Mouse (Mus musculus) hindlimb bud, embryonic 11.5 days (tissue): ENCODE measurements around the gene Cttnbp2nl.

Source experiments
- DNase-seq: peaks from one replicate; pipeline ENCODE4 v3.0.0-alpha.2; 2012; ENCODE audit warnings: low read depth, low spot score; ENCODE audit errors: extremely low spot score

Cttnbp2nl gene

GRCm38 (mm10) chr3:105059911-105060310 lies 7.0 kb upstream of the Cttnbp2nl start:
- no peak for DNase-seq

GRCm38 (mm10) chr3:105058627-105059513 lies 5.9 kb upstream of the Cttnbp2nl start:
- DNase-seq = peak; percentile 79

GRCm38 (mm10) chr3:105055666-105056065 lies 2.7 kb upstream of the Cttnbp2nl start:
- no peak for DNase-seq

DNA sequence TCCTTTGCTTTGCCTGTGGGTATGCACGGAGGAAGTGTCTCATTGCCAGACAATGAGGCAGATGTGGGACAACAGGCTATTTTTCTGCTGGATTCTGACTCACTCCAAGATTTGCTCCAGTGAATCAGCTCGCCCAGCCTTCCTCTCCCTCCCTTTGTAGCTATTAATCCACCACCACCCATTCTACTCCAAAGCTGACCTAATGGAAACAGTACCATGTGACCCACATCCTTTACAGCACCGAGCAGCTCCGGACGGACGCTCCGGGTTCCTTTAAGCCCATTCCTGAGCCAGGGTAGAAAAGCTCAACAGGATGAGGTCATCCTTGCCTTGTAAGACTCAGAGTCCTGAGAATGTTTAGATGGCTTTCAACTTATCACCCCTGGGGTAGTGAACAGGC lies 2.0 kb upstream of the Cttnbp2nl start:
- no peak for DNase-seq

GRCm38 (mm10) chr3:105053698-105054001 lies 704 bp upstream of the Cttnbp2nl start:
- DNase-seq = no peak

DNA sequence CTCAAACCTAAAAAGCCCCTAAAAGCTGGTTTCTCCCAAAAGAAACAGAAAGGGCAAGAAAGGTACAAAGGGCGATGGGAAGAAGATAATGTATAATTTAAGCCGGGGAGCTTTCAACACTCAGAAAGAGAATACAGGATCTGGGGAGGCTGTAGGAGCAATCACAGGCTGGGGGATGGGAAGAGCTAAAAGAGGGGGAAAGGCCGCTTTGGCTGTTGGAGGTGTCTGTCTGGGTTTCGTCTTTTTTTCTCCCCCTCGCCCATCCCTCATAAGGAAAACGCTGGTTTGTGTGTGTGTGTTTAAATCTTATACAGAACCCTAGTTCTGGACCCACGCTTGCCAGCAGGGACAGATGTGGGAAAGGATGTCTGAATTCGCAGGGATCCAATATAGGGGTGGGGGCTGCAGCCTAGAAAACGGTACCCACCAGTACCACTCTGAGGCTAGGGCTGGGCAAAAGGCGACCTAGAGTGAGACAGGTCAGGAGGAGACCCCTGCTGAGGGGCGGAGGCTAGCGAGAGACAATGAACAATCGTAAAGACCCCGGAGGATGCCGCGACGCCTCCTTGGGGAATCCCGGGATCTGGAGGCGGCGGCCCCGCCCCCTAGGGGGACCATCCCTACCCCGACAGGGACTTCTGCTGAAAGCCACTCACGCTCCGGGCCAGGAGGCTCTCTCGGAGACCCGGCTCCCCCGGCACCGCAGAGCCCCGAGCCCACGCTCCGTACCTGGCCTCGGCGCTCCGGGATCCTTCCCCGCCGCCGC lies 592 bp downstream of the Cttnbp2nl start:
- no peak for DNase-seq

- DNase-seq = no peak
These were observed 1.8 kb downstream of the Cttnbp2nl start for GRCm38 (mm10) chr3:105051103-105051502.

- DNase-seq = no peak
These were observed 3.1 kb downstream of the Cttnbp2nl start for GRCm38 (mm10) chr3:105049848-105050247.

DNA sequence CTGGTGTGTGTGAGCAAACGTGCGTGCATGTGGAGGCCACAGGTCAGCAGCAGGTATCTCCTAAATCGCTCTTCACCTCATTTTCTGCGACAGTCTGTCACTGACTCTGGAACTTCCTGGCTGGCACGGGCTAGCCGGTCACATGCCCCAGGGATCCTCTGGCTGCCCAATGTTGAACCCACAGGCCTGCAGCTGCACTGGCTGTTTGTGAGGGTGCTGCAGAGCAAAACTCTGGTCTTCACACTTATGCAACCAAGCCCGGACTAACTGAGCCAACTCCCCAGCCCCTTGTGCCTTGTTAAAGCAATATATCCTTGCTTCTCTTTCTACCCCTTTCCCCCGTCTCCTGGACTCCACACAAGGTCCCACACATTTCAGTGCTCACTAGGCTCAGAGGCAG lies 5.3 kb downstream of the Cttnbp2nl start:
- no peak for DNase-seq

DNA sequence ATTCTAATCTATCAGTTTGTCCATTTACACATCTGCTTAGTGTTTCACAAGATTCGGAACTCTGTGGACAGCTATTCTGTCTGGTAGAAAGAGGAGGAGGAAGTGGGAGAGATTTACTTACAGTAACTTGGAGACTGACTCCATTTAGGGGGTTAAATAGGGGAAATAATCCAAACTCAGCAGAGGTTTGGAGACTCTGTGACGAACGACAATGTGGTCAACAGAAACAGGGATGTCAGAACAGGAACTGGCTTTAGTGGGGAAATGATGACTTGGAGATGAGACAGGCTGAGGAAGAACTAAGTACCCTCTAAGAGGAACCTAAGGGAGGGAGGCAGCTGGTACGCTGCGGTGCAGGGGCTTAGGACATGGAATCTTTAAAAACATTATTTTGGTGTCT lies 6.1 kb downstream of the Cttnbp2nl start:
- no peak for DNase-seq

DNA sequence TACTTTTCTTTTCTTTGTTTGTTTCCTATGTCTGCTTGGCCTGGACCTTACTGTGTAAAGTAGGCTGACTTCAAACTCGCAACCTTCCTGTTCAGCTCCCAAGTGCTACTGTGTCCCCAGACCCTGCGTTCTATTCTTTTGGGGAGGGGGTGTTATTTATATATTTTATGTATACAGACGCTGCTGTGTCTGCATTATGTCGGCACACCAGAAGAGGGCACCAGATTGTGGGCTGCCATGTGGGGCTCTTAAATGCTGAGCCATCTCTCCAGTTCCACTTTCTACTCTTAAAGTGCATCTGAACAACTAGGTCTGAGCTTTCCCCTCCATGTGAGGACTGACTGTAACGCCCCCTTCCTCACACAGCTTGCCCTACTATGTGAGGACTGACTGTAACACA lies 9.2 kb downstream of the Cttnbp2nl start:
- no peak for DNase-seq

GRCm38 (mm10) chr3:105040983-105041625 lies 11.8 kb downstream of the Cttnbp2nl start:
- DNase-seq = no peak

DNA sequence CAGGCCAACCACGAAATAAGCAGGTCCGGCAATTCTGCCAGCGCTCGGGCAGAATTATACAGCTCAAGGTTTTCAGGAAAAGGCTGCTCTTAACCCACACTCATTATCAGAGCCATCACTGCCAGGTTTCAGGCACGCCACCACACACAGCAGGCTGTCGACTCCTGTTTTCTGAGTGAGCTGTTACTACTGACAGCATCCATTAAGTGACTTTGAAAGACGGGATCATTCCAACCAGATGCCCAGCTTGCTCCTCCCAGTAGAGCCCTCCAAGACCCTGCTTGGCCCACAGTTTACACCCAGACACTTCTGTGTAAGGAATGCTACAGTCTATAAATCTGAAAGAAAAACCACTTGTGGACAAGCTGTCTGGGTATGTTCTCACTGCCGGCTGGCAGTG lies 12.9 kb downstream of the Cttnbp2nl start:
- no peak for DNase-seq

DNA sequence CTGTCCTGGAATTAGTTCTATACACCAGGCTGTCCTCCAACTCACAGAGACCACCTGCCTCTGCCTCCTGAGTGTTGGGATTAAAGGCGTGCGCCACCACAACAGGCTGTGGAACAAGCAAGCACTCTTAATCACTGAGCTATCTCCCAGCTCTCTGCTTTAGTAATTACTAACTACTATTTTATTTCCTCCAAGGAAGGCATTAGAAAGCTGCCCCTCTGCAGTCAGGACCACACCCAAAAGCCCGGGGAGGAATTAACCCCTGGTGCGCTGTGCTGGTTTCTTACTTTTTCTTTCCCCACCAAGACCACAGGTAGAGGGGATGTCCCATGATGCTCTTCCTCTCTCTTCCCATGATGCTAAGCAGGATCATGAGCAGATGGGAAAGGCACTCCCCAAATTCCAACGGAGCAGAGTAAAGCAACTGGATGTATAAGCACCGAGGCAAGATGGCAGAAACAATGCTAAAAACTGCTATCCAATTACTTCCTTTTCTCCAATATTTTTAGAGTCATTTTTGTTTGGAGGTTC lies 15.6 kb downstream of the Cttnbp2nl start:
- DNase-seq = no peak

DNA sequence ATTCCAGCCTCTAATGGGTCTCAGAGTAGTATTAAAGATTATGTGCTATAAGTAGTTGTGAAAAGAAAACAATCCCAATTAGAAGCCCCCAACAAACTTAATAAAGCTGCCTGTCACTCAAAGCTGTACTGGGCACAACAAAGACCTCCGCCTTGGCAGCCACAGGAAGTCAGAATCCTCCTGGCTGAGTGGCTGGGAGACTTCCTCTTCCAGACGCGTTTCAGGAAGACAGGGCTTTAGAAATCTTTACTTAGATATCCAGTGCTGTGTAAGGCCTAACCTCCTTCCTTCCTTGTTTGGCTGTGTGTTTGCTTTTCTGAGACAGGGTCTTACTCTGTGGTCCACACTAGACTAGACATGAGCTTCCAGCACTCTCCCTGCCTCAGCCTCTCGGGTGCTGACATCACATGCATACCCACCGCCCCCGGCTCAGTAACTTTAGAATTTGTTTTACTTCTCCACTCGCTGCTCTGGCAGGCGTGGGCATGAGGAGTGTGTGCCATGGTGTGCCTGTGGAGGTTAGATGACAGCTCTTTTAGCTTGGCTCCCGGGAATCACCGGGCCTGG lies 16.6 kb downstream of the Cttnbp2nl start:
- no peak for DNase-seq

DNA sequence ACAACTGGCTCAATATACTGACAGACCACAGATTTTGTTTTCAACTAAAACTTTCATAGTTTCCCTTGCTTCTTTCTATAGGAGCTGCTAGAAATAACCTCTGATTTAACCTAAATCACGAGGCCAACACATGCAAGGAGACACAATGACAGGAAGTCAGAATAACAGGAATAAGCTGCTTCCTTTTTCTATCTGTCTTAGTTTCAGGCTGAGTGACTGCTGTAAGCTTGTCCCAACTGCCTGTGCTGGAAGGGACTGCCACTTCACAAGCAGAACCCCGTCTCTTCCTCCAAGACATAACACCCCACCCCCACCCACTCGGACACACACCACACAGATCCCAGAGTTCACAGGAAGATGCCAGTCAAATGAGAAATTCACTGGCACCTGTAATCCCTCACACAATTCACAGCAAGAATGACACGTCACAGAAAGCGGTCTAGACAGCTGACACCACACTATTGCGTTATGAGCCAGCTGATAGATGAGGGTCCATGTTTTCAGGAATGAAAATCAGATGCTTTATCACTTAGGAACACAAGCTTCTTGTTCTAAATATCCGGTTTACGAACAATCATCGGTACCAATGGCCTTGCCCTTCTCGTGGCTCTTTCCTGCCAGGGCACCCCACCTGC lies 29.5 kb downstream of the Cttnbp2nl start:
- DNase-seq = no peak

DNA sequence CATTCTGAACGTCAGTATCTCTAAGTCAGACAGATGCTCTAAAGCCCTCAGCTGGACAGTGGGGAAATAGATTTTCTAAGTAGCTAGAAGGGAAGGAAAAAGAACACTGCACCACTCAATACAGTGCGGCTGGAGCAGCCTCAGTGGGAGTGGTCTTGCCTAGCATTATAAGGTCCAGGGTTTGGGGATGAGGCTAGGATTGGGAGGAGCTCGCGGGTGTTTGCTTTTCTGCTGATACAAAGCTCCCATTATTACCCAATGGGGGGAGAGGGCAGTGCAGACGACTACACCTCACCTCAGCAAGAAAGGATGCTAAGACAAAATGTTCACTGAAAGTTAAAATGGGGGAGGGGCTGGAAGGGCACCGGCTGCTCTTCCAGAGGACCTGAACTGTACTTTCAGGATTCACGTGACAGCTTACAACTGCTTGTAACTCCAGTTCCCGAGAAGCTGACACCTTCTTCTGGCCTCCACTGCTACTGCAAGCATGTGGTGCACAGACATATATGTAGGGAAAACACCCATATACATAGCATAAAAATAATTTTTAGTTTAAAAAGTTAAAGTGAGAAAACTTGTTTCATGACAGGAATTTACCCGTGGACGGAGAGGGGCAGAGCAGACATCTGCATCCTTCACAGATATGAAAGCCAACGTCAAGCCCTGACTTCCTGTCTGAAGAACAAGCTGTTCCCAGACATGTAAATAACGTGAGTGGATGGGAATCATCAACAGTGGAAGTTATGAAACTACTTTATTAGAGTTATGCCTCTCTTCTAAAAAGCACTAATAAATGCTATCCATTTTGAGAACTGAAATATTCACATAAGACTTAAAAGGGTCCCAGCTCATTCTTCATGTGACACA lies 32.9 kb downstream of the Cttnbp2nl start:
- DNase-seq = no peak

DNA sequence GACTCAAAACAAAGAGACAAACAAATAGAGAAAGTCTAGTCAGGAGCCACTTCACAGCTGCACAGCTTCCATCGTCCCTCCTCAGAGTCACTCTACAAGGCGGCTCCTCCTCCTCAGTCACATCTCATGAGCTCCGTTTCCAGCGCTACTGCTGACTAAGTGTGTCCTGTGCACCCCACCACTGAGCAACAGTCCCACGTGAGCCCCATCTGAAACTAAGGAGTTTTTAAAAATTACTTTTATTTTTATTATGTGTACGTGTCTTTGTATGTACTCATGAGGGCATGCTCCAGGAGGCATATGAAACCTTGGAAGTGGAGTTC lies 34.2 kb downstream of the Cttnbp2nl start:
- no peak for DNase-seq

DNA sequence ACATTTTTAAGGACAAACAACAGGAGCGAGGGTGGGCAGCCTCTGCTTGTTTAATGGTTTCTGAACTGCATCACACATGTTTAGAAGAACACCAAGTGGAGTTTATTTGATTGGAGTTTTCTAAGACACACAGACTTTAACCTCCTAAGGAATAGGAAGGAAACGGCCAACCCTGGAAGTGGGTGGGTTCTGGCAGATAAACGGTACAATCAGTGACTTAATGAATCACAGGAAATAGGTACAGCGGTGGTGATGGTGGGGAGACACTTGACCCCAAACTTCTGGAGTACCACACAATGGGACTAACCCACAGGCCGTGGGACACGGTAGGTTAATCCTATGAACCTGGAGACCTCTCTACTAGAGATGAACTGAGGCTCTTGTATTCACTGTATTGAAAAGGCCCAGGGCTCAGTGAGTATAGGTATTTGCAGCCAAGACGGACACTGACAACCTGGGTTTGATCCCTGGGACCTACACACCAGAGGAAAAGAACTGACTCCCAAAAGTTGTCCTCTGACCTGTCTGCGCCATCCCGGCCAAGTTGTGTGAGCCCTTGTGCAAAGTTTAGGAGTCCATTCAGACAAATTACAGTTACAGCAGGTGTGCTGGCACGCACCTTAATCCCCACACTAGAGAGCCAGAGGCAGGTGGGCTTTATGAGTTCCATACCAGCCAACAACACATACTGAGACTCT lies 34.7 kb downstream of the Cttnbp2nl start:
- no peak for DNase-seq
